ENCODE assay signal across 9 mouse cellular contexts in the genomic region with DNA sequence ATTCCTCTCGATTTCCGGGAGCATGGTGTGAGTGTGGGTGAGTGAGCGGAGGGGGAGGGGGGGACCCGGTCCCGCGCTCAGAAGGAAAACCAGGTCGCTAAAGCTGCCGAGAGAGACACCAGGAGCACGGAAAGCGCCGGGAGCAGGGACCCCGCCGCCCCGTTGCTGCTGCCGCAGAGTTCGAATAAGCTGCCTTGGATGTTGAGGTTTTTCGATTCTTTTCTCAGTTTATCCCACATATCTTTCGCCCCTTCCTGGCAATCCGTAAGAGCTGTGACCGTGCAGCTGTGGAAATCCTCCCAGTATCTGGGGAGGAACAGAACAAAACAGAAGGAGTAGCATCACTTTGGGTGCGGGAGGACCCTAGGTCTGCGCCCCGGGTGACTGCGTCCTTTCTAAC. TPM values are rescaled to one million over a fixed set of nuclear protein-coding genes. Genes with fewer than 3 reads are reported as not detected.
DNase-seq lines count a peak whose midpoint lies in the region; ATAC-seq and TF ChIP-seq lines count a peak whose summit lies in the region.
"Had no signal": no experiment of that assay in that cellular context is flagged by ENCODE, and none has a peak within 500 bp of the region (broad histone marks: within the 10 kb centered on the region; RNA-seq: fewer than 3 reads in every experiment).

No protein-coding gene starts in this region.

- WGBS in heart, embryonic 13.5 days = under 1% methylated on average over 24 of the region's 24 CpGs
- WGBS in hindbrain, embryonic 14.5 days = under 1% methylated on average over 24 of the region's 24 CpGs
- WGBS in midbrain, embryonic 14.5 days = 0% methylated on average over 24 of the region's 24 CpGs

- DNase-seq in heart, adult 9 months (ENCODE audit: low spot score in 2 of 2) = no peak
- DNase-seq in cerebellum, postnatal 25 days = peak; percentile 77 to 79
- peak; percentile 38 for DNase-seq in hindbrain, embryonic 14.5 days (ENCODE audit: low spot score)
- DNase-seq in midbrain, embryonic 14.5 days = peak; percentile 71
- DNase-seq in yolk sac, embryonic 10.5 days (ENCODE audit: low spot score) = no peak
- no peak for DNase-seq in lung, postnatal 36 days

- TF ChIP-seq CTCF in ES-Bruce4 (IDR thresholded peaks at IDR 0.05; ENCODE audit: low read depth, low read length) = no peak

- peaks cover 32% of the 10 kb centered on the region for H3K4me1 ChIP-seq in heart, embryonic 13.5 days
- no peaks in the 10 kb centered on the region for H3K4me1 ChIP-seq in ES-Bruce4 (ENCODE audit: control insufficient read depth, insufficient read depth, low read length)
- H3K4me1 ChIP-seq in hindbrain, embryonic 14.5 days (replicated peaks; ENCODE audit: control insufficient read depth, insufficient read depth, low read length) = peaks cover 11% of the 10 kb centered on the region
- H3K4me1 ChIP-seq in midbrain, embryonic 14.5 days (ENCODE audit: control insufficient read depth, insufficient read depth, low read length) = peaks cover 11% of the 10 kb centered on the region; the same call in 1 of the 2 replicates

- ATAC-seq in heart, embryonic 13.5 days (ENCODE audit: extremely low read depth, insufficient number of reproducible peaks, low FRiP score, low TSS enrichment) = no peak
- ATAC-seq in hindbrain, embryonic 14.5 days (ENCODE audit: low FRiP score) = no peak
- ATAC-seq in midbrain, embryonic 14.5 days (ENCODE audit: low FRiP score, low TSS enrichment) = no peak

- TF ChIP-seq POLR2A in ES-Bruce4 (IDR thresholded peaks at IDR 0.05; ENCODE audit: insufficient read depth, low read length) = no peak

- H3K36me3 ChIP-seq in heart, embryonic 13.5 days = no peaks in the 10 kb centered on the region
- no peaks in the 10 kb centered on the region for H3K36me3 ChIP-seq in ES-Bruce4 (ENCODE audit: control insufficient read depth, insufficient read depth, low read length, poor library complexity, severe bottlenecking)
- no peaks in the 10 kb centered on the region for H3K36me3 ChIP-seq in hindbrain, embryonic 14.5 days (replicated peaks; ENCODE audit: control insufficient read depth, insufficient read depth)
- no peaks in the 10 kb centered on the region for H3K36me3 ChIP-seq in midbrain, embryonic 14.5 days (ENCODE audit: control insufficient read depth, insufficient read depth, low read length)
- H3K36me3 ChIP-seq: G1E had no signal

- no peaks in the 10 kb centered on the region for H3K9me3 ChIP-seq in heart, embryonic 13.5 days
- no peaks in the 10 kb centered on the region for H3K9me3 ChIP-seq in ES-Bruce4 (replicated peaks; ENCODE audit: control insufficient read depth, insufficient read depth, low read length, poor library complexity, severe bottlenecking)
- no peaks in the 10 kb centered on the region for H3K9me3 ChIP-seq in hindbrain, embryonic 14.5 days (ENCODE audit: control insufficient read depth, low read length)
- no peaks in the 10 kb centered on the region for H3K9me3 ChIP-seq in midbrain, embryonic 14.5 days (ENCODE audit: control insufficient read depth, low read length)
- H3K9me3 ChIP-seq: G1E had no signal

- H3K4me2 ChIP-seq in heart, embryonic 13.5 days = peak overlapping the region; percentile 72
- peak overlapping the region; percentile 74 for H3K4me2 ChIP-seq in hindbrain, embryonic 14.5 days (replicated peaks)
- H3K4me2 ChIP-seq in midbrain, embryonic 14.5 days (ENCODE audit: low read length) = peak overlapping the region; percentile 76

- H3K9ac ChIP-seq in heart, embryonic 13.5 days = peak overlapping the region; percentile 60
- no peak overlapping the region for H3K9ac ChIP-seq in ES-Bruce4 (ENCODE audit: low read depth, poor library complexity, severe bottlenecking)
- H3K9ac ChIP-seq in hindbrain, embryonic 14.5 days = peak overlapping the region; percentile 72
- H3K9ac ChIP-seq in midbrain, embryonic 14.5 days (replicated peaks; ENCODE audit: low read length) = peak overlapping the region; percentile 84

- TF ChIP-seq EP300 in ES-Bruce4 (IDR thresholded peaks at IDR 0.05; ENCODE audit: insufficient read depth, low read depth, low read length) = no peak

- peak overlapping the region; percentile 51 for H3K4me3 ChIP-seq in heart, embryonic 13.5 days
- H3K4me3 ChIP-seq in ES-Bruce4 (ENCODE audit: low read depth, low read length) = peak overlapping the region; percentile 60
- peak overlapping the region; percentile 46 for H3K4me3 ChIP-seq in hindbrain, embryonic 14.5 days (replicated peaks; ENCODE audit: low read length)
- H3K4me3 ChIP-seq in midbrain, embryonic 14.5 days (replicated peaks; ENCODE audit: low read depth, low read length) = peak overlapping the region; percentile 56

- no peak overlapping the region for H3K27ac ChIP-seq in heart, embryonic 13.5 days (replicated peaks)
- no peak overlapping the region for H3K27ac ChIP-seq in ES-Bruce4 (ENCODE audit: insufficient read depth, low read length)
- peak overlapping the region; percentile 96 for H3K27ac ChIP-seq in hindbrain, embryonic 14.5 days
- peak overlapping the region; percentile 96 for H3K27ac ChIP-seq in midbrain, embryonic 14.5 days (replicated peaks; ENCODE audit: low read depth, low read length)

- H3K27me3 ChIP-seq in heart, embryonic 13.5 days (replicated peaks) = peaks cover 94% of the 10 kb centered on the region
- peaks cover 50% of the 10 kb centered on the region for H3K27me3 ChIP-seq in ES-Bruce4 (ENCODE audit: control insufficient read depth, insufficient read depth, low read length, poor library complexity, severe bottlenecking)
- H3K27me3 ChIP-seq in hindbrain, embryonic 14.5 days (ENCODE audit: control insufficient read depth, insufficient read depth, low read length) = peaks cover 72% of the 10 kb centered on the region
- peaks cover 49% of the 10 kb centered on the region for H3K27me3 ChIP-seq in midbrain, embryonic 14.5 days (ENCODE audit: control insufficient read depth, insufficient read depth, low read length)

RNA-seq across cellular contexts. Expression of gene Nrn1, which starts 8.4 kb away (rescaled TPM):
- polyA plus RNA-seq in heart, embryonic 13.5 days (2015; fragmentation: Nextera tagmentation; extraction: Ambion mirVana) = 1.9 and 2.7 TPM in 2 replicates
- polyA plus RNA-seq in ES-Bruce4 (2011; ENCODE audit: insufficient read depth, insufficient read length, low read depth, missing spikeins) = 1.9 and 2.4 TPM in 2 replicates
- 64.6 and 83.7 TPM in 2 replicates for polyA plus RNA-seq in hindbrain, embryonic 14.5 days (2014; fragmentation: Nextera tagmentation; extraction: Ambion mirVana)
- 80.6 and 81.1 TPM in 2 replicates for polyA plus RNA-seq in midbrain, embryonic 14.5 days (2014; fragmentation: Nextera tagmentation; extraction: Ambion mirVana)
- polyA plus RNA-seq: G1E had no signal

Comparison
In these comparisons a context has a peak if more than half of its experiments do, and no peak if none do; other contexts are left out.
1. H3K27ac ChIP-seq: peak in hindbrain, embryonic 14.5 days (single experiment) and midbrain, embryonic 14.5 days (single experiment); none in heart, embryonic 13.5 days (single experiment) and ES-Bruce4 (single experiment).
2. DNase-seq: peak in cerebellum, postnatal 25 days (2 of 2), hindbrain, embryonic 14.5 days (single experiment) and midbrain, embryonic 14.5 days (single experiment); none in heart, adult 9 months (0 of 2), yolk sac, embryonic 10.5 days (single experiment) and lung, postnatal 36 days (single experiment).
3. RNA of gene Nrn1, which starts 8.4 kb away (polyA plus RNA-seq): 80.6 to 81.1 TPM in midbrain, embryonic 14.5 days and 64.6 to 83.7 TPM in hindbrain, embryonic 14.5 days; 1.9 to 2.4 TPM in ES-Bruce4 and 1.9 to 2.7 TPM in heart, embryonic 13.5 days; every median in the first group is over 10 times any median in the second.
4. Peak in every context shown above with its lines, with median percentiles within 50 percentile points of each other: H3K4me2 ChIP-seq and H3K4me3 ChIP-seq.